Mouse (Mus musculus) adrenal gland, postnatal 36 days (tissue): ENCODE data around the gene Wdr41. TPM values are rescaled to one million over a fixed set of nuclear protein-coding genes. Genes with fewer than 3 reads are reported as not detected.

Experiments
- DNase-seq, 2 experiments: peaks; one replicate each; pipeline ENCODE4 v3.0.0; 2021; ENCODE audit warnings: mixed read lengths in 1 of 2
- long read RNA-seq, 2 experiments: library from polyadenylated mRNA; stranded (forward); transcript quantifications; one replicate each; pipeline ENCODE4 v2.0.0; 2021; ENCODE audit warnings: borderline sequencing depth in 2 of 2
- total RNA-seq, 2 experiments: library from RNA; stranded (reverse); gene quantifications; 2 replicates each; pipeline ENCODE4 v1.2.3; 2021

The Wdr41 gene
- total RNA-seq = 10 to 100 TPM; 19.1 to 21.1 TPM
- long read RNA-seq, experiment 1, partial matches to known transcripts = 2 of 12 reads
- long read RNA-seq, experiment 1, other reads (novel, unspliced or antisense) = 10 of 12 reads
- long read RNA-seq, experiment 2, partial matches to known transcripts = 0 of 6 reads
- long read RNA-seq, experiment 2, other reads (novel, unspliced or antisense) = 6 of 6 reads

DNA sequence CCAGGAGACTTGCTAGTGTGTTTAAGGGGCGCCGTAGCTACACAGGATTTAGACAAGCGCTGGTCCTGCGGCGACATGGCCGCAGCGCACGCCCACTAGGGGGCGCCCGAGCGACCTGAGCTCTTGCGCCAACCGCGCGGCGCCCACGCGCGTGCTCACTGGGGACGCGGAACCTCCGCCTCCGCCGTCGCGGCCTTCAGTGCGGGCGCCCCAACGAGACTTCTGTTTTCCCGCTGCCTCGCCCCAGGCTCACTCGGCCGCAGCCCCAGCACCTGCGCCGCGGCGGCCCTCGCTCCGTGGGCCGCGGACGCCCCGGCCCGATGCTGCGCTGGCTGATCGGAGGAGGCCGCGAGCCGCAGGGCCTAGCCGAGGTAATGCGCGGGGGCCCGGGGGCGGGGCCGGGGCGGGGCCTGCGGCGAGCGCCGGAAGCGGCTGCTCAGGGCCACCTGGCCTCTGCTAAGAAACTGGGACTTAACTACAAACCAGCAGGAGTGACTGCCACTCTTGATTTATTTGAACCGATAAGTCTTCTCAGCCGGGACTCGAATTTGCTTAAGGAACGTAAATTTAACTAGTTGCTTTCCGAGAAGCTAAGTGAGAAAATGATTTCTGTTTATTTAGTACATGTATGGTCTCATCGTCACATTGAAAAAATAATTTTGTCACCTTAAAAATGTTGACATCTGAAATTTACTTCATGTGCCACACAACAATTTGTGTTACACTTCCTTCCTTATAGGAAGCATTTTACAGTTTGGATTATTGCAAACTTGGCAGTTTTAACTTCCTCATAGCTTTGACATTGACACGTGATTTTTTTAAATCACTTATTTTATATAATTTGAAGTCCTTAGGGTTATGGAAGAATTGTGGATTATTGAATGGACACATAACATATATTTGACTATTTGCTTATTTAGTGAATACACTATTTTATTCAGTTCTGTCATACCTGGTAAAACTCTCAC lies at the start of gene Wdr41:
Gene Wdr41 (plus strand): TSS at position 126 of the 968 bp plus-strand sequence.
- DNase-seq = peak; percentile 92 to 95

DNA sequence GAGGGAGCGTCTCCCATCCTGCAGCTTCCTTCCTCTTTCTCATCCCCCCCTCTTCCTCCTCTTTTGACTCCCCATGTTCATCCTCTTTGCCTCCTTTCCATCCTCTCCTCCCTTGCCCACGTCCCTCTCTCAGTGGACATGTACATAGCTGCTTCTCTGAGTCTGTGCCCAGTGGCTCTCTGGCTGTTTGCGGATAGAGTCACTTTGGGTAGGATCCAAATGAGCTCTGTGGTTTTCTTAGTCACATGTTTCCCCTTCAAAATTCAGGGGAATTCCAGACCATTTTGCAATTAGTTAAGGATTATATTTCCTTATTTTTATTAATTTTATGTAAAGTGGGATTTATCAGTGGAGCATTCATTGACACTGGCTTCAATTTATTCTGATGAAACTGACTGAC lies 48.1 kb upstream of the Wdr41 start:
- DNase-seq = no peak

DNA sequence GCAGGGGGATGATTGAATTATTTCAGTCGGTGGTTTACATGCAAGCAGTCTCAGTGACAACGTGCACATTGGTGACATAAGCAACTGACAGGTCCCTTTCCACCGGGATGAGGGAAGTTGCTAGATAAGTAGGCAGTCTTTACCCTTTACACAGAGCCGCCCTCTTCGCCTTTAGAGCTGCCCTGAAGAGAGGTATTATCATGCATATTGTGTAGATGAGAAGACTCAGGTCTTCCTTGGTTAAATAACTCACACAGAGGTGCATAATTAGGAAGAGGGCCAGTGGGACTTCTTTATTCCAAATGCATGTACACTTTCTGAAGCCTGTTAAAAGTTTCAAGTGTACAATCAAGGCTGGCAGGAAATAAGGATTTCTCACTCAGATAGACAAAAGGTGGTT lies 37.7 kb upstream of the Wdr41 start:
- DNase-seq = no peak

DNA sequence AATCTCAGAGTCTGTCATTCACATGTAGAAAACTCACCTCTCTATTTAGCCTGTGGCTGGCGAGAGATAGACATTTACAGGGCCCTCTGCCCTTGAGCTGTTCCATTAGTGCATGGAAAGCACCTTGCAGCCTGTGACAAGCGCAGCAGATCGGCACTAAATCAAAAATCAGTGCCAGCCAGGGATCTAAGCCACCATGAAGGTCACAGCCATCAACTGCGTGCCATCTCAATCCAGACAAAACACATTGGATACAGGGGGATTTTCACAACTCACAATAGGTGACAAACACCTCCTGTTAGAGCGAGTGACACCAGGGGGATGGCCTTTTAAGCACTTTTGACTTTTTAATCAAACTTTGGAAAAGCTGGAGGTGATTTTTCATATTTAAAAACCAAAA lies 36.0 kb upstream of the Wdr41 start:
- peak; percentile 13 to 17 for DNase-seq

DNA sequence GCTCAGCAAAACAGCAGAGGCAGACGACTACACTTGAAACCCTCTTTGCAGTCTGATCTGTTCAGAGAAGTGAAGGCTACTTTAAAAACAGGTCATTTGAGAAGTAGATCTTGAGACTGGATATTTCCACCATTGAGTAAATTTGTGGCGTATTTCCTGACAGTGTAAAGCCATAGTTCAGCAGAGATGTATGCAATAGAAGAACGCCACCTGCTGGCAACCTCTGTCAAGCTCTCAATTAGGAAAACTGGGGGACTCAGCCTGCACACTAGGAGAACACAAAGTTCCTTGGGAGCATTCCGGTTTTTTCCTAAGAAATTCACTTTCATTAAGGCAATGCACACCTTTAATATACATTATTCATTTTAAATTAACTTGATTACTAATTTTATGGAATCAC lies 34.9 kb upstream of the Wdr41 start:
- DNase-seq = peak; percentile 70 to 75

DNA sequence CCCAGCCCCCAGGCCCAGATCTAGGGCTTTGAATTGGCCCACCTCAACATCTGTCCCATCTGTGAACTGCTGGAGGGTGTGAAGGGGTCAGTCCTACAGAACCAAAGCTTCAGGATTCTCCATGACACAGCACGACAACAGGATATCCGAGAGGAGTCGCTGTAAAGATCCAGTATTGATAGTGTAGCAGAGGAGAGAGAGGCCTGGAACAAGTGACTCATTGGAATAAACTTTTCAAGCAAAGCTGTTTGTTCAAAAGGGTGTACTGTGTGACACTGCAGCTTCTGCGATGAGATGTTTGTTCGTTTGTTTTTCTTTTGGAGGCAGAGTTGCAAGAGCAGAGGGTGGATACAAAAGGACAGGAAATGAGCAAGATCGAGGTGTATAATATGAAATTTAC lies 20.2 kb upstream of the Wdr41 start:
- no peak for DNase-seq

DNA sequence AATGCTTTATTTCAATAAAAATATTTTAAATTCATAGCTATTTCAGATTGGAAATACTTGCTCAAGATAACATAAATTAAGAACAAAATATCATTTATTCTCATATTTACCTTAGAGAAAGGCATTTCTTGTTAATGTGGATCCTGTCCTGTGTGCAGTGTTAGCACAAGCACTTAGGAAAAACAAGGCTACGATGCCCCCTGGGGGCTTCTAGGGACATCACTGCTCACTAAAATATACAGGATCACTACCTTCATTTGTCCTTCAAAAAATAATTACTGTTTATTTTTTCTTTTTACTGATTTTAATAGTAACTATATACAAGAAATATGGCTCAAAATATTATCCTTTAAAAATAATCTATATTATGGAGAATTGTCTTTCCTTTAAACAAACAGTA lies 18.2 kb upstream of the Wdr41 start:
- no peak for DNase-seq

DNA sequence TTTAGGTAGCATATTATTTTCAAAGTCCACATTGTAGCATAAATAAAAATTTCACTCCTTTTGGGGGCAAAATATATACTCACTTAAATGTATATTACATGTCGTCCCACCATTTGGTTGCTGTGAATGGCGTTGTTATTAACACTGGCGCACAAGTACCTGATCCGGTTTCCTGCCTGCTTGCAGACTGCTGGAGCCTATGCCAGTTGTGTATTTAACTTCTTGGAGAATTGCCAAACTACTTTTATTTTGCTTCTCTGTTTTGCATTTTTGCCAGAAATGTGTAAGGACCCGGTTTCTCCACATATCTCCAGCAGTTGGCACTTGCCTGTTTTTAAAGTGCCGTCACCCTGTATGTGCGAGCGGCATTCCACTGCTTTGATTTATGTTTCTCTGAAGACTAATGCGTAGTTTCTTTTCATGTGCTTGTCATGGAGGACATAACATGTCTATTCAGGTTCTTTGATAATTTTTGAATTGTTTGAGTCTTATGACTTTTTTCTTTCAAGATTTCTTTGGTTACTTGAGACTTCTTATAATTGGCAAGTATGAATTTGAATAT lies 6.1 kb upstream of the Wdr41 start:
- DNase-seq = no peak

DNA sequence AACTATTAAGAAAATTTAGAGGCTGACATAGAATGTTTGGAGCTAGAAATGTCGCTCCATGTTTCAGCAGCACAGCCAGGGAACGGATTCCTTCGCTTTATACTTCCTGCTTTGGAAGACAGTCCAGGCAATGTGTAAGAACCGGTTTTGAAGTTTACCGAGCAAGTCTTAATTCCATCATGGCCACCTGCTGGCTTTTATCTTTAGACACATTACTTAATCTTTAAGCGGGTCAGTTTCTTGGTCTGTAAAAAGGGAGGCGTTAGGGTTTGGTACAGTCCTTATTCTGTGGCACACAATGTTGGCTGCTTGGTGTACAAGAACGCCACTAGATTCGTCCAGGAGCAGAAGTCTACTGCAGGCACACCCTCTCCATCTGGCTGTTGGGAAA lies 321 bp upstream of the Wdr41 start:
- DNase-seq = no peak

DNA sequence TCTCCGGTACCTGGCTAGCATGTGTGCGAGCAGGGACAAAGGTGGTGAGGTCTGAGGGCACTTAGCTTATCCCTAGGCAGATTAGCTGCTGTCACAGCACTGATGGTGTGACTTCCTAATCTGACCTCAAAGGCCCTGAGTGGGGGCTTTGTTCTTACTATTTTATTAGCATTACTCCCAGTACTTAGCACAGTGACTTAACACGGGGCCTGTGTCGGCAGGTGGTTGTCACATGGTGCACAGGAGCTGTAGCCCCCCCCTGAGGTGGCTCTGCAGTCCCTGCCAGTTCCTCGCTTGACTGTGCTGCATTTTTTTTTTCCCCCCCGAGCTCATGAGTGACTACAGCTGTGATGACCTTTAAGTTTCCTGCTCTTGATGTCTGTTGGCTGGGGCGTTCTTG lies 2.9 kb downstream of the Wdr41 start:
- peak in 1 of 2 experiments; percentile 8 for DNase-seq

DNA sequence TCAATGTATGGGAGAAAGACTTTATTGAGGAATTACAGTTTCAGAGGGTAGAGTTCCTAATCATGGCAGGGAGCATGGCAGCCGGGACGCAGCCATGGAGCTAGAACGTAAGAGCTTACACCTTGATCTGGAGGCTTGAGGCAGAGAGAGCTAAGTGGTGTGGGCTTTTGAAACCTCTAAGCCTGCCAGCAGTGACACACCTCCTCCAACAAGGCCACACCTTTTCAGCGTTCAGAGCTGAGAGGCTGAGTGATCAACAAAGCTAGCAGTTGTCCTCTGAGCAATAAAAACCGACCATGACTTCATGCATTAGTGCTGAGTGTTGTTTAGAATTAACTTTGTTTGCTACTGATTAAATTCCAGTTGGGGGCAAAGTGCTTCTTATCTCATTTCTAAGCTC lies 14.4 kb downstream of the Wdr41 start:
- no peak for DNase-seq

DNA sequence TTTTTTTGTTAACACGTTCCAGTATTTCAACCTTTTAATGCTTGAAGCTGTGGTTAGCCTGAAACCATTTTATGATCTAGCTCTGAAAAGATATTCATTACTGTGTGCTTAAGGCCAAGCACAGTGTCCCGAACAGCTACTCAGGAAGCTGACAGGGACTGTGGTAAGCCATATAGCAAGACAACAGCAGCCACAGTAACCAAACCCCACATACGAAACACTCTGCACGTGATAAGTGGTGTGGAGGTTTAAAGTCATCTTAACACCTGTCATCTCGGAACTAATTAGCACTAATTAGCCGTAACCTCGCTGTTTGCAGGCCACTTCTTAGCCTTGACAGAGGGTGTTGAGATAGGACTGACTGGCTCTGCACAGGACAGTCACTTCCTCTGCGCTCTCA lies 31.1 kb downstream of the Wdr41 start:
- DNase-seq = no peak

DNA sequence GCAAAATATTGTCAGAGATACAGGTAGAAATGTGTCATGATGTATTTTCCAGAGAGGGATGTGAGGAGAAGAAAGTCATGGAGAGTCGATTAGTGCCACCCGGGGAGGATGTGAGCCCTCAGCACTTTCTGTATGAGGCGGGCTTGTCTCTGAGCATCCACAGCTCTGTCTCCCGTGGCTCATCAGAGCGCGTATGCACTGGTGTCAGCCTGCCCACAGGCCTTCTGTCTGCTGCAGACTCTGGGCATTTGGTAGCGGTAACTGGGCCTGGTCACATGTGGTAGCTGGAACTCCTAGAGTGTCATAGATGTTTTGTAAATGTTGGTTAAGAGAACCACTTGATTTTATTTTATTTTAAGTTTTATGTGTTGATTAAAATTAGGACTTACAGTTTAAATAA lies 33.1 kb downstream of the Wdr41 start:
- no peak for DNase-seq

DNA sequence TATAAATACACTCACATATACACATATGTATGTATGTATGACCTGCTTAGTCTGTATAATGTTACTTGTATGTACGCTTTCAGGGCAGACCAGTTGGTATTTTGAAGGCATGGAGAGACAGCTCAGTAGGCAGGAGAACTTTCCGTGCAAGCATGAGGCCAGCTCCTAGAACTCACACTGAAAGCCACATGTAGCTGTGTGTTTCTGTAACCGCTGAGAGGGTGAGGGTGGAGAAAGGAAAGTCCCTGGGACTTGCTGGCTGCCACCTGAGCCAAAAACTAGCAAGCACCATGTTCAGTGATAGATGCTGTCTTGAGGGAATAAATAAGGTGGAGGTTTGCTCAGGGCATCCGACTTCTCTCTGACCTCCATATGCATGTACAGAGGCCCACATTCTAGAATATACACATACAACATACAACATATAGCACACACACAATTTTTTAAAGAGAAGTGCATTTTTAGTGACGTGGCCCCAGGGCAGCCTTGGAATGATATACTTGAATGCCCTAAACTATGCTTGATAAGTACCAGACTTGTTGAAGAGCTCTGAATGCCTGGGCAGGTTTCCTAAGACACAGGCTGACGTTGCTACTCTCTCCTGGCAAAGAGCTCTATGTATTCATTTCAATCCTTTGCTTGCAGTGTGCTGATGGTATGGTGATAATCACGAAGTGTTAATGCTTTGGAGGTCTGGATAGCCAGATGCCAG lies 35.6 kb downstream of the Wdr41 start:
- DNase-seq = no peak

DNA sequence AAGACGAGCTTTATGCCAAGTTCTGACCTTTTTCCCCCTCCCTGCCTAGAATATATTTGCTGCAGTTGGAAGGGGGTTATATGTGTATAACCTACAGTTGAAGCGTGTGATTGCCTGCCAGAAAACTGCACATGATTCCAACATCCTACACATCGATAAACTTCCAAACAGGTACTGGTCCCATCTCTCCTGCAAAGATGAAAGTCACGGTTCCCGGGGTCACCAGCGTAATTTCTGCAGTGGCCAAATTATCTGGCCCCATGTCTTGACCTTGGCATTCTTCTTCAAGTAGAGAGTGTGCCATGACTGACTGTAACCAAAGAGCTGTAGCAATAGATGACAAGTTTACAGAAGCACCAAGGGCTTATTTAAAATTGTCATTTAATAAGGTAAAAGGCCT lies 41.1 kb downstream of the Wdr41 start:
- no peak for DNase-seq

DNA sequence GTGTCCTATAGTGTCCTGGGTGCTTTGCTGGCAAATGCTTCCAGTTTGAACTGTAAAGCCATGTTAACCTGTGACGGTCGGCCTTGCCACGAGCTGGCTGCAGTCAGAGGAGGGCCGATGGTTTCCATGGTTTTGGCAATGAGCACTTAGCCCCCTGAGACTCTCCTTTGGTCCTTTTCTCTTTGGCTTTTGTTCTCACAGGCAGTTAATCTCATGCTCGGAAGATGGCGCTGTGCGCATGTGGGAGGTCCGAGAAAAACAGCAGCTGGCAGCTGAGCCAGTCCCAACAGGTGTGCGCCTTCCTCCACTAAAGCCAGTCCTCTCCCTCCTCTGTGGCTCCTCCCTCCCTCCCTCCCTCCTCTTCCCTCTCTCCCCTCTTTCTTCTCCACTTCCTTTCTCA lies 41.8 kb downstream of the Wdr41 start:
- DNase-seq = peak; percentile 63 to 65

DNA sequence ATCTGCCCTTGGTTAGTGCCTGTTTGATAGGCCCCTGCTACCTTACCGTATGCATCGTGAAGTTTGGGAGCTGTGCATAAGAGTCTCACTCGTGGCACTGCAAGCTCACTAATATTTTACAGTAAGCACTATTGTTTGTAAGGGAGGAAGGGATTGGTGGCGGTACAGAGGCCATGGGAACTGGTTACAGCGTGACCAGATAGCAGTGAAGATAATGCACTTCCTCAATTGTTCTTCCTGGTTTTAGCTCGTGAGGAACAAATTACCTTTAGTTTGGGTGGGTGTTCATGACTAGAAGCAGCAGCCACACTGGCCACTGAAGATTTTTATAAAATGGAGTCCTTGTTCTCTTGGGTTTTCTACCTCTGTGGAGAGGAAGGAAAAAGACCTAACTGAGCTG lies 43.2 kb downstream of the Wdr41 start:
- DNase-seq = no peak

DNA sequence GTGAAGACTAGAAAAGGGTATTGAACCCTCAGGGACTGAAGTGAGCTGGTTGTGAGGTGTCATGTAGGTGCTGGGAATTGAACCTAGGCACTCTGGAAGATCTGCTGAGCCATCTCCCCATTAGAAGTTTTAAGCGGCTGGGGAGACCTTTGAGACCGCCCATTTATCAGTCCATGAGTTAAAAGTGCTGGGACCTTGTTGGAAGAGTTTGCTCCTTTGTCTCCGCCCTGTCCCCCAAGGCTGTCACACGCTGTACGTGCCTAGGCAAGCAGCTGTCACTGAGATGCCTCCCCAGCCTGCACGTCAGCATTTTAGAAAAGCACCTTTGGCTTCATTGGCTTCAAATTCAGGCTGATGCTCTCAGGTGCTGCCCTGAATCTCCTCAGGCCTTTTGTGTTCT lies 44.1 kb downstream of the Wdr41 start:
- no peak for DNase-seq

DNA sequence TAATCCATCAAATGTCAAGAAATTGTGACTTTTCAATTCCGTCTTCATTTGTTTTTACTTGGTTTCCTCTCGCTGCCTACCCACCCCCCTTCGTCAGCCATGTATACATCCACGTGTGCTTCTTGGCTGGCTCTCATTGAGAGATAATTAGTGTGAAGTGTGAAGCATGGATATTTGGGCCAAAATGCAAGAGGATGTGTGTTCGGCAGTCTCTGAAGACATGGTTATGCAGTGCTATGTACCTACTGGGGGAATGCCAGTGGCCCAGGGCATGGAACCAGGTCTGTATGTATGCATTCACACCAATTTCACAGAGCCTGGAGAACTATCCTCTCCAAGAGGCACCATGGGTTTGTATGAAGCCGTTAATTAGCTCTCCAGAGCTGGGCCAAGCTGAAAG lies 54.7 kb downstream of the Wdr41 start:
- no peak for DNase-seq

DNA sequence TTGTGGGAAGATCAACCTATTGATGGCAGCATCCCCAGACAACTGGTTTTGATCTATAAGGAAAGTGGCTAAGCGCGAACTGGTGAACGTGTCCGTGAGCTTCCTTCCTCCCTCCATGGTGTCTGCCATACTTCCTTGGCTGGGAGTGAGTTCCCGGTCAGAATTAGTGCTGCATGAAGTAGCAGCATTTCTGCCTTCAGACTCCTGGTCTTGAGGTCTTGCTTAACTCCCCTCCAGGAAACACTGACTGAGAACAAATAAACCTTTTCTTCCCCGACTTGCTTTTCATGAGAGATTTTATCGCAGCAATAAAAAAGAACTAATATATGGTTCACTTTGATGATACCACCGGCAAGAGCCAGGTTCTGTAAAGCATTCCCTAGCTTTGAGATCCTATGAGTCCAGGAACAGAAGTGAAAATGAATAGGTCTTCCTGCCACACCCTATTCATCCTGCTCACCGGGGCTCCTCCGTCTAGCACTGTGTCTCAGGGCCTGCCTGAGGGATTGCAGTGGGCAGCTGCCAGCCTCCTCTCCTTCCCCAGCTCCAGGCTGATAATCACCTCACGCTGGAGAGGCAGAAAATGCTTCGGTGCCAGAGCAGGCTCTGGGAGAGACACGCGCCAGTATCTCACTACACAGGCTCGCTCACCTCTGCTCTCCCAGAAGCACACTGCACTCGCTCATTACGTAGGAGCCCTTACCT lies 56.1 kb downstream of the Wdr41 start:
- no peak for DNase-seq

DNA sequence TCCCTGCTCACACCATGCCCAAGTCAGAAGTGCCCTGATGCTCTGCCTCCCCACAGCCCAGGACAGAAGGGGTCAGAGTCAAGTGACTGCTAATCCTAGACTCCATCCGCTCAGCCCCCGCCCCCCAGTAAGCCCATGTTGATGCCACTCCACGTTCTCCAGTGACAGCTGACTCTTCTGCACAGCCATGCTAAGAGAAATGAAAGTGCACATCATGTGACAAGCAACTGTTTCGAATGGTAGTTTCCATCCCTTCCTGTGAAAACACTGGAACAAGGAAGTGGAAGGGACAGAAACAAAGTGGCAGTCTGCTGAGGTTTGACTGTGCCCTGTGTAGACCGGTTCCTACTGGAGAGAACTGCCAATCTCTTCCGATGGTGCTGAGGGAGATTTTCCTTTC lies 56.8 kb downstream of the Wdr41 start:
- no peak for DNase-seq

DNA sequence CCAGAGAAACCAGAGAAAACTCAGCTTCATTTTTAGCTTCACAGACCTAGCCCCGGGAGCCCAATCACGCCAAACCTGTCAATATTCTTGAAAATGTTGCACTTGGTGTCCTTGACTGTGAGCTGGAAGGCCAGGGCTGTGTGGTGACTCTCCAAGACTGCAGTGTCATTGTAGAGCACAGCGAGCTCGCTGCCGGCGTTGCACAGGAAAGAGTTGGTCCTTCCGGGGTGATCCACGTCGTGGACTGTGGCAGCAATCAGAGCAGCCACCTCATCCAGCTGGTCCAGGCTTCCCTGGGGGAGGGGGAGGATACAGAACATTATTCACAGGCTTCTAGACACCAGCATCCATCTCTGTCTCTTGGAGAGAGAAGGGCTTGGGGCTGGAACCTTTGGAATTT lies 58.0 kb downstream of the Wdr41 start:
- peak; percentile 76 to 77 for DNase-seq
